Mouse (Mus musculus) adrenal gland, adult (tissue): ENCODE data around the gene AC140267.1.

Experiments
- DNase-seq, 2 experiments: peaks; one replicate each; pipeline ENCODE4 v3.0.0; 2022 to 2023; ENCODE audit warnings: low spot score in 1 of 2; ENCODE audit not compliant: inconsistent age in 2 of 2

Gene AC140267.1

DNA sequence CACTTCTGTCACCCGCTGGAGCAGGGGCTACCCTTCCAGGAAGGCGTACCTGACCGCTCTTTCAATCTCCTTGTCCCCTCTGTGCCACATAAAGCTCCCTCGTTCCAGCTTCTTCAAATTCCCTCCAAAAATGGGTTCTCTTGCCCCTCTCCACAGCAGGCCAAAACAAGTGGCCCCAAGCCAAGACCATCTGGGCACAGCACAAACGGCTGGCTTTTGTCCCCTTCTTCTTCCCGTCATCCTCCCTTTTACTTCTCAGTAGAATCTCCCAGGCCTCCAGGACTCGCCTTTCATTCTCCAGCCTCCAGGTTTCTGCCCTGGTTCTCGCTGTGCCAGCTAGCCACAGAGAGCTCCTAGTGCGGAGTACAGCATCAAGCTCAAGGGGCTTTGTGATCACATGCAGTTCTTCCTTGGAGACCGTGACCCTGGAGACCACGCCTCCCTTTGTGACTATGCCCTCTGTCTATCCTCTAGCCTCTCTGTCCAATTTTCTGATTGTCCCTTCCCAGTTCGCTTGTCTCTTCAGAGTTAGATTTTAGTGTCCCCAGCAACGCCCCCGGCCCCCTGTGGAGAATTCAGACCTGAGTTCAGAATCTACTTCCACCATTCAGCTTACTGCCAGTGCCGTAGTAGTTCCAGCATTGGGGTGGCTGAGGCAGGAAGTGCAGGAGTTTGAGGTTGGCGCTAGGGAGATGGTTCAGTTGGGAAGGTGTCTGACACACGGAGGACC lies 7.4 kb upstream of the AC140267.1 start:
- no peak for DNase-seq

GRCm38 (mm10) chr15:80232331-80232730 lies 3.3 kb upstream of the AC140267.1 start:
- no peak for DNase-seq

DNA sequence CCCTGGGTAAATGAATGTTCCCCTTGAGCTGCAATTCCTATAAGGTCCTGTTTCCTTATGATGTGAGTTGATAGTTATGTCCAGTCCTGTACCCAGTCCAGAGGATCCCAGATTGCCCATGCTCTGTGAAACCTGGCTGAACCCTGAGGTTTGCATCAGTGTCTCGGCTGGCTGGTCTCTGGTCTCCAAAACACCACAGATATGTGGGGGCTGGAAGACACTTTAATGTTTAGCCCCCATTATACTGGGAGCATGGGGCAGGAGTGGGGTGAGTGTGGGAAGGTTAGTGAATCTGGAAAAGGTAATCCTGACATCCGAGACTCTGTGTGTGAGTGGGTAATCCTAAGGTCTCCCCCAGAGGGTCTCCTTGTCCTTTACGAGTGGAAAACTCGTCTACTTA lies 2.6 kb upstream of the AC140267.1 start:
- DNase-seq, result peak in 1 of 2 experiments; percentile 58

- peak; percentile 99 for DNase-seq
These were observed 1.7 kb upstream of the AC140267.1 start, which contains the start of gene Mief1 for GRCm38 (mm10) chr15:80233733-80234509. Gene Mief1, plus strand, starts transcription at chr15:80234018.

DNA sequence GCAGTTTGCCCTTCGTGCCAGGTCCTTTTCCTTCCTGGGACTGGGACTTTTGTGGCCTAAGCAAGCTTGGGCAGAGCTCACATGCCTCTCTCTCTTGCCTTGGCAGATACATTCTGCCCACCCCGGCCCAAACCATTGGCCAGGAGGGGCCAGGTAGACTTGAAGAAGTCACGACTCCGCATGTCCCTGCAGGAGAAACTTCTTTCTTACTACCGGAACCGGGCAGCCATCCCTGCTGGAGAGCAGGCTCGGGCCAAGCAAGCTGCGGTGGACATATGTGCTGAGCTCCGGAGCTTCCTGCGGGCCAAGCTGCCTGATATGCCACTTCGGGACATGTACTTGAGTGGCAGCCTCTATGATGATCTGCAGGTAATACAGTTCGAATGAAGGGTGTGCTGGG lies 12.5 kb downstream of the AC140267.1 start:
- no peak for DNase-seq

- DNase-seq, result no peak
These were observed 13.0 kb downstream of the AC140267.1 start for GRCm38 (mm10) chr15:80248596-80248995.

DNA sequence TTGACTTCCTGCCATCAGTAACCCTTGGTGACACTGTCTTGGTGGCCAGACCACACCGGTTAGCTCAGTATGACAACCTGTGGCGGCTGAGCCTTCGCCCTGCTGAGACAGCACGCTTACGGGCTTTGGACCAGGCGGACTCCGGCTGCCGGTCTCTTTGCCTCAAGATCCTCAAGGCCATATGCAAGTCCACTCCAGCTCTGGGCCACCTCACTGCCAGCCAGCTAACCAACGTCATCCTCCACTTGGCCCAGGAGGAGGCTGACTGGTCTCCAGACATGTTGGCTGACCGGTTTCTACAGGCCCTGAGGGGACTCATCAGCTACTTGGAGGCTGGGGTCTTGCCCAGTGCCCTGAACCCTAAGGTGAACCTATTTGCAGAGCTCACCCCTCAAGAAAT lies 14.0 kb downstream of the AC140267.1 start:
- DNase-seq, result no peak

GRCm38 (mm10) chr15:80250586-80250985 lies 15.0 kb downstream of the AC140267.1 start:
- no peak for DNase-seq

DNA sequence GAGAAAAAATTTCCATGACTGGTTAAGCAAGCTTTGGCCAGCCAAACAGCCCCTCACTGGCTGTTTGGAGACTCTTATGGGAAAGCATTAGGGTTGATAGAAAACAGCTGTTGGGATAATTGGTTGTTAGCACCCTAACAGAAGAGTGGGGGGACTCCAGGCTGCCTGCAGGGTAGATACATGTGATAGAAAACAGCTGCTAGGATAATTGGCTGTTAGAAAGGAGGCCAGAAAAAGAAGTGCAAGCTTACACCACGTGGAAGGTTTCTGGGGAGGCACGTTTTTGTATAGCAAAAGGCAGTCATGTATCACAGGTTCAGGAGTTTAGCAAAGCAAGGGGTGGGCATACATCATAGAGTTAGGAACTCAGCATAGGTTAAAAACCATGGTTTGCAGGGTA lies 17.9 kb downstream of the AC140267.1 start:
- no peak for DNase-seq

DNA sequence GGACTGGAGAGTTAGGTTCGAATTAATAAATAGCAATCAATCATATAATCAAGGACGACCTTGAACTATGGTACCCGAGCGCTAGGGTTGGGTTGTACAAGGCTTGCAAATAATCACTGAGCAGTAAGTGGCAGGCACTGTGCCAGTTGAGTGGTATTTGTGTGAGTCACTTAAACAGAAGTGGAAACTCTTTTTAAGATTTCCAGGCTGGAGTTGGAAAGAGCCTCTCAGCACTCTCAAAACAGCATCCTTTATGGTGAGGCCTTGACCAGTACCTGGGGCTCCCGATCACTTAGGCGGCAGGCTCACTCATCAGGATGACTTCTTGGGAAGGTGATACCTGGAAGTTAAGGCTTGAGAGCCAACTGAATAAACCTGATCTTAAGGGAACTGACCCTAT lies 18.6 kb downstream of the AC140267.1 start:
- peak; percentile 86 to 93 for DNase-seq

GRCm38 (mm10) chr15:80254847-80255645 lies 19.4 kb downstream of the AC140267.1 start, which contains the start of gene Atf4:
Gene Atf4, plus strand, starts transcription at chr15:80255184.
- peak; percentile 99 to 100 for DNase-seq

GRCm38 (mm10) chr15:80255646-80256121 lies 20.0 kb downstream of the AC140267.1 start:
- peak; percentile 88 to 94 for DNase-seq

DNA sequence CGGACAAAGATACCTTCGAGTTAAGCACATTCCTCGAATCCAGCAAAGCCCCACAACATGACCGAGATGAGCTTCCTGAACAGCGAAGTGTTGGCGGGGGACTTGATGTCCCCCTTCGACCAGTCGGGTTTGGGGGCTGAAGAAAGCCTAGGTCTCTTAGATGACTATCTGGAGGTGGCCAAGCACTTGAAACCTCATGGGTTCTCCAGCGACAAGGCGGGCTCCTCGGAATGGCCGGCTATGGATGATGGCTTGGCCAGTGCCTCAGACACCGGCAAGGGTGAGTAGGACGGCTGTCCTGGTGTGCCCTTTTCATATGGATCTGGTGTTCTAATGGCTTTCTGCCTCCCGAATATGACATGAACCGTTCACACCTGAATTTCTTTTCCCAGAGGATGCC lies 20.6 kb downstream of the AC140267.1 start:
- DNase-seq, result no peak

DNA sequence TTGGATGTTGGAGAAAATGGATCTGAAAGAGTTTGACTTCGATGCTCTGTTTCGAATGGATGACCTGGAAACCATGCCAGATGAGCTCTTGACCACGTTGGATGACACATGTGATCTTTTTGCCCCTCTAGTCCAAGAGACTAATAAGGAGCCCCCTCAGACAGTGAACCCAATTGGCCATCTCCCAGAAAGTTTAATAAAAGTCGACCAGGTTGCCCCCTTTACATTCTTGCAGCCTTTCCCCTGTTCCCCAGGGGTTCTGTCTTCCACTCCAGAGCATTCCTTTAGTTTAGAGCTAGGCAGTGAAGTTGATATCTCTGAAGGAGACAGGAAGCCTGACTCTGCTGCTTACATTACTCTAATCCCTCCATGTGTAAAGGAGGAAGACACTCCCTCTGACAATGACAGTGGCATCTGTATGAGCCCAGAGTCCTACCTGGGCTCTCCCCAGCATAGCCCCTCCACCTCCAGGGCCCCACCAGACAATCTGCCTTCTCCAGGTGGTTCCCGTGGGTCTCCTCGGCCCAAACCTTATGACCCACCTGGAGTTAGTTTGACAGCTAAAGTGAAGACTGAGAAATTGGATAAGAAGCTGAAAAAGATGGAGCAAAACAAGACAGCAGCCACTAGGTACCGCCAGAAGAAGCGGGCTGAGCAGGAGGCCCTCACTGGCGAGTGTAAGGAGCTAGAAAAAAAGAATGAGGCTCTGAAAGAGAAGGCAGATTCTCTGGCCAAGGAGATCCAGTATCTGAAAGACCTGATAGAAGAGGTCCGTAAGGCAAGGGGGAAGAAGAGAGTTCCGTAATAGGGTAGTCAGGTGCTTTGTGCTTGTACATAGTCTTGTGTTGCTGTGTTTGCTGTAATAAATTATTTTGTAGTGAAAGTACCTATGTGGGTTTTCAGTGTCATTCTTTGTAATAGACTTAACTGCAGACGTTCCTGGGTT lies 21.3 kb downstream of the AC140267.1 start:
- peak in 1 of 2 experiments; percentile 56 for DNase-seq

- DNase-seq, result peak in 1 of 2 experiments; percentile 66
These were observed 22.1 kb downstream of the AC140267.1 start for GRCm38 (mm10) chr15:80257602-80258239.

- DNase-seq, result peak; percentile 44 to 74
These were observed 22.9 kb downstream of the AC140267.1 start for GRCm38 (mm10) chr15:80258240-80259170.

DNA sequence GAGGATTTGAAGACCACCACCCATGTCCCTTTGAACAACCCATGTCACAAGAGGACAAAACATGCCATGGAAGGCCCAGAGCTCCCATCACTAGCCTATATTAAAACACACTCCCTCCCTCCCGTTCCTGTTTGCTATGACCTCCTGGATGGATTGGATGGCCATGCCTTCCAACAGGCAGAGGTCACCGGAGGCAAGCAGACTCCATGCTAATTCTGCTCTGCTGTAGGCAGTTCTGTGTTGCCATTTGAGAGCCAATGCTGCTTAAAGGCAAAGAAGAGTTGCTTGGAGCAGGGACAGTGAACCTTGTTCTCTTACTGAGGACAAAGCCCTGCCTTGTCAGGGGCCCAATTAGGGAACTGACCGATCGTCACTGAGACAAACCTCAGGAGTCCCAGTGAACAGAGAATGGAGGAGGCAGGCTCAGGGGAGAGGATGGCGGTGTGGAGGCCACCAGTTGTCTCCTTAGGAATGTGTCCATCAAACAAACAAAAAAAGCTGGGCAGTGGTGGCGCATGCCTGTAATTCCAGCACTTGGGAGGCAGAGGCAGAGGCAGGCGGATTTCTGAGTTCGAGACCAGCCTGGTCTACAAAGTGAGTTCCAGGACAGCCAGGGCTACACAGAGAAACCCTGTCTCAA lies 23.9 kb downstream of the AC140267.1 start:
- DNase-seq, result peak in 1 of 2 experiments; percentile 61

DNA sequence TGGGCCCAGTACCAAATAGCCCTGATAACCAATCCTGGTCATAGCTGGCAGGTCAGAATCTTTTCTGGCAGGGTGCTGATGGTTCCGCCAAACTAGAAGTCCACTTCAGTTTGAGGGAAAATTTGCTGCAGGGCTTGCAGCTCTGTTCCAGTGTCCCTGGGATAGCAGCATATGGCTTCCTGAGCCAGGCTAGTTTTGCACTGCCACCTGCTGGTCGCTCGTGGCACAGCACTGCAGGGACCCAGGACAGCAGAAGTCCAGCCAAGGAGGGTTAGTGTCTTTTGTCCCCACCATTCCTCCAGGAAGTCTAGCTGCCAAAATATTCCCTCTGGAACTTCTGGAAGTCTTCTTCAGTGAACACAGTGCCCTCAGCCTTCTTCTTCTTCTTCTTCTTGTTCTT lies 25.0 kb downstream of the AC140267.1 start:
- DNase-seq, result peak; percentile 83 to 95
